Mouse (Mus musculus): Measurements from ENCODE around the gene Rnf182. TPM values are rescaled to one million over a fixed set of nuclear protein-coding genes. Genes with fewer than 3 reads are reported as not detected.

The Rnf182 gene
- 24.8 and 26.3 TPM in 2 replicates for polyA plus RNA-seq (2015; fragmentation: Nextera tagmentation; extraction: Ambion mirVana)

DNA sequence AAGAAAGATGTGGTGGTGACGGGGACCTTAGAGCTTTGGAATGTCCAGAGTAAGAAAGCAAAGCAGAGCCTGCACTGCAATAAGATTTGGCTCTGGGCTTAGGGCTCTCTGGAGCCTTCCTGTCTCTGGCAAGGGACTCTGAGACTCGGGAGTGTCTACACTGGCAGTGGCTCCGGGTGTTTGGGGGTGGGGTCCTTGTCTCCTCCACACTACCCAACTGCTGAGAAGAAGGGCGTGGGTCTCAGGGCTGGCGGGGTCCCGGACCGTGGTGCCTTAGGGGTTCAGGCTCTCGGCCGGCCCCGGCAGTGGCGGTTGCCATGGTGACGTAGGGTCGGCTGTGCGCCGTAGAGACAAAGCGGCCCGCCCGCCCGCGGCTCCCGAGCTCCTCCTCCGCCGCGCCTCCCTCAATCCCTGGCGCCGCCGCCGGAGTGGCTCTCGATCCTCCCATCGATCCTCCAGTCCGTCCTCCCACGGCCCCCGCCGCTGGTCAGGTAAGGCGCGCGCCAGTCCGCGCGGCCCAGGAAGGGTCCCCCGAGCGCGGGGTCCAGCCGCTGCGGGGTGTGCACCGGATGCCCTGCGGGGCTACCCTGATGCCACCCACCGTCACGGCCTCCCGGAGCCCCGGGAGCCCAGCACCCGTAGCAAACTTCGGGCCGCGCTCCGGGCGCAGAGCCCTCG is at the start of gene Rnf182:
Gene Rnf182 (plus strand): TSS at position 134 of the 678 bp plus-strand sequence.
- peak; percentile 96 for ATAC-seq
- Histone ChIP-seq H3K36me3 (ENCODE audit: poor library complexity, severe bottlenecking) (no peaks in the 10 kb centered on the region), H3K4me2 (peak within 1 kb of the TSS; percentile 80), H3K27ac (peak within 1 kb of the TSS; percentile 70), H3K4me1 (peaks cover 16% of the 10 kb centered on the region), H3K9me3 (replicated peaks) (no peaks in the 10 kb centered on the region), H3K4me3 (peak within 1 kb of the TSS; percentile 74), H3K27me3 (no peaks in the 10 kb centered on the region), H3K9ac (peak within 1 kb of the TSS; percentile 90)
- 0% methylated on average over 31 of the region's 58 CpGs for WGBS

DNA sequence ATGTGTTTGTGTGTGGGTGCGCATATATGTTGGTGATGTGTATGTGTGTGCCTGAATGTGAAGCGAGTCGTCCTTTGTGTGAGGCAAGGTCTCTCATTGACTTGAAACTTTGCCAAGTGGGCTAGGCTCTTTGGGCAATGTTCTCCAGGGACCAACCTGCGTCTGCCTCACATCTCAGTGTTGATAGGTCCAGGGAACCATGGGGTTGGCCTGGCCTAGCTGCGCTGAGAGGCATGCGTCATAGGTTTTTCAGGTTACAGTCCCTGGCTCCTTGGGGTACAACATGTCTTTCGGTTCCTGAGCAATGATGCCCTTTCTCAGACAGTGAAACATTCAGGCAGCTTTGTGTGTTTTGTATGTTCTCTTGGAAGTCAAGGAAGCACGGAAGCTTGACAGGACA is 49.3 kb upstream of the Rnf182 start:
- Histone ChIP-seq H3K4me2 (no peak overlapping the region), H3K27ac (no peak overlapping the region), H3K9ac (no peak overlapping the region), H3K4me1 (peaks cover 11% of the 10 kb centered on the region; the same call in 1 of the 2 replicates), H3K36me3 (ENCODE audit: poor library complexity, severe bottlenecking) (no peaks in the 10 kb centered on the region), H3K27me3 (no peaks in the 10 kb centered on the region), H3K4me3 (no peak overlapping the region), H3K9me3 (replicated peaks) (peaks cover 6% of the 10 kb centered on the region; the same call in 1 of the 2 replicates)
- ATAC-seq: no peak
- 90% methylated on average over 8 of the region's 8 CpGs for WGBS

- Histone ChIP-seq H3K36me3 (ENCODE audit: poor library complexity, severe bottlenecking) (no peaks in the 10 kb centered on the region), H3K9me3 (replicated peaks) (peaks cover 8% of the 10 kb centered on the region; the same call in 1 of the 2 replicates), H3K27ac (no peak overlapping the region), H3K9ac (no peak overlapping the region), H3K27me3 (no peaks in the 10 kb centered on the region), H3K4me3 (no peak overlapping the region), H3K4me1 (peaks cover 11% of the 10 kb centered on the region; the same call in 1 of the 2 replicates), H3K4me2 (peak overlapping the region; percentile 33; the same call in 1 of the 2 replicates)
- ATAC-seq: peak; percentile 43; the same call in 1 of the 2 replicates
- 53% methylated on average over 22 of the region's 25 CpGs for WGBS
Measured at GRCm38 (mm10) chr13:43567141-43567891, 48.2 kb upstream of the Rnf182 start.

- H3K9me3 ChIP-seq (replicated peaks): peaks cover 8% of the 10 kb centered on the region; the same call in 1 of the 2 replicates
- no peak overlapping the region for H3K9ac ChIP-seq
- H3K4me1 ChIP-seq: no peaks in the 10 kb centered on the region
- no peak overlapping the region for H3K4me2 ChIP-seq
- H3K4me3 ChIP-seq: no peak overlapping the region
- H3K27ac ChIP-seq: no peak overlapping the region
- no peaks in the 10 kb centered on the region for H3K36me3 ChIP-seq (ENCODE audit: poor library complexity, severe bottlenecking)
- no peaks in the 10 kb centered on the region for H3K27me3 ChIP-seq
- WGBS: 81% methylated on average over 2 of the region's 2 CpGs
- ATAC-seq: no peak
Measured at GRCm38 (mm10) chr13:43573979-43574378, 41.5 kb upstream of the Rnf182 start.

- Histone ChIP-seq H3K9ac (no peak overlapping the region), H3K36me3 (ENCODE audit: poor library complexity, severe bottlenecking) (no peaks in the 10 kb centered on the region), H3K4me3 (no peak overlapping the region), H3K9me3 (replicated peaks) (peaks cover 8% of the 10 kb centered on the region; the same call in 1 of the 2 replicates), H3K4me1 (no peaks in the 10 kb centered on the region), H3K27ac (no peak overlapping the region), H3K27me3 (no peaks in the 10 kb centered on the region), H3K4me2 (no peak overlapping the region)
- ATAC-seq: no peak
- WGBS: 91% methylated on average over 5 of the region's 5 CpGs
Measured at GRCm38 (mm10) chr13:43575431-43575830, 40.1 kb upstream of the Rnf182 start.

DNA sequence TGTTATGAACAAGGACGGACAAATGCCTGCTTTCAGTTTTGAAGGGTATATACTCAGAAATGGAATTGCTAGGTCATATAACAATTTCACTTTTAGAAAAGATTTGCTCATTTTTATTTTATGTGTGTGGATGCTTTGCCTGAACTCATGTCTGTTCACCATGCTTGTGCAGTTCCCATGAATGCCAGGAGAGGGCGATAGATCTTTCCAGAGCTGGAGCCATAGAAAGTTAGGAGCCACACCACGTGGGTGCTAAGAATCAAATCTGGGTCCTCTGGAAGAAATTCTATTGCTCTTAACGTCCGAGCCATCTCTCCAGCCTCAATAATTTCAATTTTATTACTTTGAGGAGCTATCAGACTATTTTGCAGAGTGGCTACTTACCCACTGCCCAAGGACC is 38.3 kb upstream of the Rnf182 start:
- 66% methylated on average over 5 of the region's 5 CpGs for WGBS
- no peaks in the 10 kb centered on the region for H3K27me3 ChIP-seq
- ATAC-seq: no peak
- no peaks in the 10 kb centered on the region for H3K36me3 ChIP-seq (ENCODE audit: poor library complexity, severe bottlenecking)
- H3K4me2 ChIP-seq: no peak overlapping the region
- no peaks in the 10 kb centered on the region for H3K9me3 ChIP-seq (replicated peaks)
- H3K27ac ChIP-seq: no peak overlapping the region
- no peak overlapping the region for H3K9ac ChIP-seq
- H3K4me3 ChIP-seq: no peak overlapping the region
- H3K4me1 ChIP-seq: no peaks in the 10 kb centered on the region

GRCm38 (mm10) chr13:43577766-43578165 is 37.7 kb upstream of the Rnf182 start:
- H3K4me1 ChIP-seq: peaks cover 2% of the 10 kb centered on the region; the same call in 1 of the 2 replicates
- no peaks in the 10 kb centered on the region for H3K9me3 ChIP-seq (replicated peaks)
- H3K9ac ChIP-seq: no peak overlapping the region
- no peaks in the 10 kb centered on the region for H3K36me3 ChIP-seq (ENCODE audit: poor library complexity, severe bottlenecking)
- H3K27ac ChIP-seq: no peak overlapping the region
- 72% methylated on average over 12 of the region's 12 CpGs for WGBS
- no peak for ATAC-seq
- H3K4me2 ChIP-seq: no peak overlapping the region
- H3K4me3 ChIP-seq: no peak overlapping the region
- H3K27me3 ChIP-seq: no peaks in the 10 kb centered on the region

GRCm38 (mm10) chr13:43579740-43580139 is 35.8 kb upstream of the Rnf182 start:
- ATAC-seq: no peak
- H3K36me3 ChIP-seq (ENCODE audit: poor library complexity, severe bottlenecking): no peaks in the 10 kb centered on the region
- H3K4me1 ChIP-seq: peaks cover 14% of the 10 kb centered on the region
- no peaks in the 10 kb centered on the region for H3K9me3 ChIP-seq (replicated peaks)
- H3K4me2 ChIP-seq: no peak overlapping the region
- H3K27ac ChIP-seq: no peak overlapping the region
- H3K27me3 ChIP-seq: no peaks in the 10 kb centered on the region
- no peak overlapping the region for H3K9ac ChIP-seq
- WGBS: 21% methylated on average over 18 of the region's 18 CpGs
- no peak overlapping the region for H3K4me3 ChIP-seq

GRCm38 (mm10) chr13:43580661-43581060 is 34.8 kb upstream of the Rnf182 start:
- Histone ChIP-seq H3K4me3 (no peak overlapping the region), H3K27ac (no peak overlapping the region), H3K4me2 (no peak overlapping the region), H3K9me3 (replicated peaks) (no peaks in the 10 kb centered on the region), H3K4me1 (peaks cover 14% of the 10 kb centered on the region), H3K27me3 (no peaks in the 10 kb centered on the region), H3K9ac (no peak overlapping the region), H3K36me3 (ENCODE audit: poor library complexity, severe bottlenecking) (no peaks in the 10 kb centered on the region)
- WGBS: 95% methylated on average over 5 of the region's 5 CpGs
- no peak for ATAC-seq

DNA sequence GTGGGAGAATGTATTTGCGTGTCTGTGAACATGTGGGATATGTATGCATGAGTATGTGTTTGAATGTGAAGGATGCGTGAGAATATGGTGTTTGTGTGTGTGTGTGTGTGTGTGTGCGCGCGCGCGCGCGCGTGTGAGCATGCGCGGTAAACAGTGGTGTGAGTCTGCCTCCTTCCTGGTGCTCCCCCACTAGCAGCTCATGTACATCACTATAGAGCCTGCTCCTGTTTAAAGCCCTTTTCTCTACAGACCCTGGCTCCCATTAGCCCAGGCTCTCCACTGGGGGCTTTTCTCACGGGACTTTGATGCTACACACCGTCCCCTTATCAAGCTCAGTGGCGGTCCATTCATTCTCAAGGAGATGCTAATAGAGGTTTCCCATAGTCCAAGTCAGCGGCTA is 32.5 kb upstream of the Rnf182 start:
- Histone ChIP-seq H3K9ac (no peak overlapping the region), H3K27me3 (no peaks in the 10 kb centered on the region), H3K4me3 (no peak overlapping the region), H3K36me3 (ENCODE audit: poor library complexity, severe bottlenecking) (no peaks in the 10 kb centered on the region), H3K4me1 (peaks cover 14% of the 10 kb centered on the region), H3K27ac (peak overlapping the region; percentile 53; the same call in 1 of the 2 replicates), H3K9me3 (replicated peaks) (no peaks in the 10 kb centered on the region), H3K4me2 (peak overlapping the region; percentile 33)
- 27% methylated on average over 16 of the region's 16 CpGs for WGBS
- ATAC-seq: 0 out of 2 replicates have a peak, but pooled peaks have one; percentile 41

DNA sequence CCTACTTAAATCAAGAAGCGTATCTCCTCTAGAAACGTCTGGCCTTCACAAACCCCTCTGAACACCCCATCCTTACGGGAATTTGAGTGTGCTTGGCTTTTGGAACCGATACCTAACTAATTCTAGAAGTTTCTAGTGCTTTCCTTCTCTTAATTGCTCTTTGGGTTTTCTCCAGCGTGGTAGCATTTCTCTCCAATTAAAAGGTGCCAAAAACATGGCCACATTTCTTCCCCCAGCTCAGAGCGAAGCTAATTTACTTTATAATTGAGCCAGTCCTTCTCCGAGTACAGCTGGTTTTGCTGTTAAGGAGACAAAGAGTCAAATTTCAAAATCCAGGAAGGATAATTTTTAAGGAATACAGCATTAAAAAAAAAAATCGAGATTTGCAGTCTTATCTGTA is 32.0 kb upstream of the Rnf182 start:
- Histone ChIP-seq H3K27me3 (no peaks in the 10 kb centered on the region), H3K4me1 (peaks cover 14% of the 10 kb centered on the region), H3K36me3 (ENCODE audit: poor library complexity, severe bottlenecking) (no peaks in the 10 kb centered on the region), H3K4me2 (no peak overlapping the region), H3K9me3 (replicated peaks) (no peaks in the 10 kb centered on the region), H3K4me3 (no peak overlapping the region), H3K27ac (0 out of 2 replicates have a peak overlapping the region, but pooled peaks have one; percentile 53), H3K9ac (no peak overlapping the region)
- WGBS: 47% methylated on average over 8 of the region's 8 CpGs
- no peak for ATAC-seq

- no peaks in the 10 kb centered on the region for H3K27me3 ChIP-seq
- 36% methylated on average over 2 of the region's 2 CpGs for WGBS
- peaks cover 14% of the 10 kb centered on the region for H3K4me1 ChIP-seq
- no peak overlapping the region for H3K27ac ChIP-seq
- H3K9me3 ChIP-seq (replicated peaks): no peaks in the 10 kb centered on the region
- no peak for ATAC-seq
- no peak overlapping the region for H3K4me3 ChIP-seq
- no peak overlapping the region for H3K9ac ChIP-seq
- no peak overlapping the region for H3K4me2 ChIP-seq
- H3K36me3 ChIP-seq (ENCODE audit: poor library complexity, severe bottlenecking): no peaks in the 10 kb centered on the region
Measured at GRCm38 (mm10) chr13:43585335-43585734, 30.2 kb upstream of the Rnf182 start.

All from forebrain, embryonic 13.5 days (tissue).